Mouse (Mus musculus): ENCODE results near the gene Ppm1m.

Ppm1m gene

DNA sequence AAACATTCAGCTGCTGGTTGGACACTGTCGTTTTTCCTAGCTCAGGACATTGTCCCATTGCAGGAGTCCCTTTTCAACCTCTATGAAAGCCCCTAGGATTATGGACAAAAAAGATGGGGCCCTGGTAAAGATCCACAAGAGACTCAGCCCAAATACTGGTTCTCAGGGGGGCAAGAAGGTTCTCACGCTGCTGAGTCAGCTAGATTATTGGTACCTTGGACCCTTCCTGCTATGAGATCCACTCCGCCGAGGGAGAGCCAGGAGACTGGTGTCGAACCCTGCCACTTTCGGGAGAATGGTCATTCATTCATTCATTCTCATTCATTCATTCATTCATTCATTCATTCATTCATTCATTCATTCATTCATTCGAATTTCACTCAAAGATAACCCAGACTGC is 17.4 kb upstream of the Ppm1m start:
- DNase-seq = no peak

DNA sequence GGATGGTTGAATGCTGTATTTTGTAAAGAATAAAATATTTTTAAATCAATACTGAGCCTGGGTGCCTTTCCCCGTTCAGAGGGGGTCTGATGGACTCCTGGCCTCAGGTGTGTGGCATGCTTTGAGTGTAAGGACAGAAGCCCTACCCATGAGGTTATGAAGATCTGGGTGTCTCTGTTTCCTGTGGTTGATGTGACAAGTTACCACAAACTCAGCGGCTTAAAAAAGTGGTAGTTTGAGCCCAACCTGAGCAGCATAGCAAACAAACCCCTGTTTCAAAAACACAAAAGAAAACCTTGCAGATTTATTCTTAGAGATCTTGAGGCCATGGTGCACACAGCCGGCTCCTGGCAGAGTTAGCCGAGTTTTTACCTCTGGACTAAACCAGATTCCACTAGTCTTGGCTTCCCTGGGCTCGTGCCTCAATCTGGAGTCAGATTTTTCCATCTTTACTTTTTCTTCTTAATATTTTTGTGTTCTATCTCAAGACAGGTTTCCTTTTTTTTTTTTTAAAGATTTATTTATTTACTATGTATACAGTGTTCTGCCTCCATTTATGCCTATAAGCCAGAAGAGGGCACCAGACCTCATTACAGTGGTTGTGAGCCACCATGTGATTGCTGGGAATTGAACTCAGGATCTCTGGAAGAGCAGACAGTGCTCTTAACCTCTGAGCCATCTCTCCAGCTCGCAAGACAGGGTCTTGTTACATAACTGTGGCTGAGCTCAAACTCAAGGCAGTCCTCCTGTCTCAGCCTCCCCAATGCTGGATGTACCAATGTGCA is 16.0 kb upstream of the Ppm1m start:
- DNase-seq = no peak

DNA sequence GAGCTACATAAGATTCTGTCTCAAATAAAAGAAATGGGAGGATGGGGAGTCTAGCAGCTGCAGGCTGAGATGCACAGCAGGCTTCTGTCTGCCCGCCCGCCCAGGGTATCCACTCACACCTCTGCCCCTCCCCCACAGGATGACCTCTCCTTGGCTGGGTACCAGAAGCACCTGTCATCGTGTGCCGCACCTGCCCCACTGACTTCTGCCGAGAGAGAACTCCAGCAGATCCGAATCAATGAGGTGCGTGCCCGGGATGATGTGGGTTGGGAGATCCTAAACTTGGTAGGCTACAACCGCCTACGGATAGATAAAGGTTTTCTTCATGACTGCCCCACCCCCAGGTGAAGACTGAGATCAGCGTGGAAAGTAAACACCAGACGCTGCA is 13.0 kb upstream of the Ppm1m start:
- no peak for DNase-seq

DNA sequence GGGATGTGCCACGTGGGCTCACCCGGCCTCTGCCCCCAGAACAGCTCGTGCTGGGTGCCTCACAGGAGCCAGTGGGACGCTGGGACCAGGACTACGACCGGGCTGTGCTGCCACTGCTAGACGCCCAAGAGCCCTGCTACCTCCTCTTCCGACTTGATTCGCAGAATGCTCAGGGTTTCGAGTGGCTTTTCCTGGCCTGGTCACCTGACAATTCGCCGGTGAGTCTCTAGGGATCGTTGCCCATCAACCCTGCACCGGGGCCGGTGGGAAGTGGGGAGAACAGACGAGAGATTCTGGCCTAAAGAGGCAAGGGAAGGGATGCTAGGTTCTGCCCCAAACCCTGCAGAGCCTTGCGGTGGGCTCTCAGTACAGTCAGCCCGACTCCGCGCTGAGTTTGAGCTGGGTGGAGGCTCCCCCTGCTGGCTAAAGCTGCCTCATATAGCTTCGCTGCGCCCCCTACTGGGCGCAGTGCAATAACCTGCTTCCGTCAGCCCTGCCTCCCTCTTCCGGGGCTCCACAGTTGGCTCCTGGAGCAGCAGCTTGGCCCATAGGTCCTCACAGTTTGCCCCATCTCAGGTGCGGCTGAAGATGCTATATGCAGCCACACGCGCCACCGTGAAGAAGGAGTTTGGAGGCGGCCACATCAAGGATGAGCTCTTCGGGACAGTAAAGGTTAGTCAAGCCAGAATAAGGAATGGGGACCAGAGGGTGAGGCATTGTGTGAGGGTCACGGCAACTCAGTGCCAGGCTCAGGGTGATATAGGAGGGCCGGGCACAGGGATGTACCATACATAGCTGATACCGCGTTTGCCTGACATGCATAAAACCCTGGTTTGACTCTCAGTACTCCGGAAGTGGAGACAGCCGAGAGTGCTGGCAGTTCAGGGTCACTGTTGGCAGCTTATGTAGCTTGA is 12.4 kb upstream of the Ppm1m start:
- DNase-seq = peak; percentile 92

DNA sequence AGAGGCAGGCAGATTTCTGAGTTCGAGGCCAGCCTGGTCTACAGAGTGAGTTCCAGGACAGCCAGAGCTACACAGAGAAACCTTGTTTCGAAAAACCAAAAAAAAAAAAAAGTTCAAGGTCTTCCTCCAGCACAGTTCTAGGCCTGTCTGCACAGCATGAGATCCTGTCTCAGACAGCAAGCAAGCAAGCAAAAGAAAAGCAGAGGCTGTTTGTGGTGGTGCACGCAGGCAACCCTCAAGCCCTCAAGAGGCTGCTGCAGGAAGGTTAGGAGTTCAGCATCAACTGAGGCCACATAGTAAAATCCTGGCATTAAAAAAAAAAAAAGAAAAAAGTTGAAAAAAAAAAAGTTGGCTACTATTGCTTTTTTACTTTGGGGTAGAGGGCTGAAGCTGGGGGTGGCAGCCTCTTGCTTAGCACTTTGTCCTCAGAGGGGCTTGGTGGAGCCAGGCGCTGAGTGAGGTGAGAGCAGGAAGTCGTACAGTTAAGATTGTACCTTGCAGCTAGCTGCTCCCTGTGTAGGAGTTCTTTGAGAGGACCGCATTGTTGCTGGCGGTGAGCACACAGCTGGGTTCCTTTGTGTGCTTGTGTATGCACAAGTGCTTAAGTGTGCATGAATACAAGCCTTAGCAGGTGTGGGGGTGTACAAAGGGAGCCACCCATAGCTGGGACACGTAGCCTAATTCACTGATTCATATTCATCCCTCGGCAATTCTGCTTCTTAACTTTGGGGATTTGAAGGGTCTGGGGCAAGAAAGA is 11.5 kb upstream of the Ppm1m start:
- no peak for DNase-seq

DNA sequence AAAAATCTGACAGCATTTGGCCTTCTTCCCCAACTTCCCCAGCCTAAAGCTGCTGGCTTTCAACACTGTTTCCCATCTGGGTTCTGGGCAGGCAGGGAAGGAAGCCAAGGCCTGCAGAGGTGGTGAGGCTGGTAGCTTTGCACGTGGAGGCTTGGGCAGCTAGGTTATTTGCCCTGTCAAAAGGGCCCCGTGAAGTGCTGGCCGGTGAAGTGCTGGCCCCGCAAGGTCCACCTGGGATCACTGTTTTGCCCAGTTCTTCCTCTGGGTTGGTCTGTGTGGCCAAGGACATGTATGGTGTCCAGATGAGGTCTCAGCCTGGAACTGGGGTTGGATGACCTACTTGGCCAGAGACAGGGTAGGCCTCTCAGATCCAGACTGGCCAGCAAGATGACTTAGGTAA is 10.4 kb upstream of the Ppm1m start:
- no peak for DNase-seq

DNA sequence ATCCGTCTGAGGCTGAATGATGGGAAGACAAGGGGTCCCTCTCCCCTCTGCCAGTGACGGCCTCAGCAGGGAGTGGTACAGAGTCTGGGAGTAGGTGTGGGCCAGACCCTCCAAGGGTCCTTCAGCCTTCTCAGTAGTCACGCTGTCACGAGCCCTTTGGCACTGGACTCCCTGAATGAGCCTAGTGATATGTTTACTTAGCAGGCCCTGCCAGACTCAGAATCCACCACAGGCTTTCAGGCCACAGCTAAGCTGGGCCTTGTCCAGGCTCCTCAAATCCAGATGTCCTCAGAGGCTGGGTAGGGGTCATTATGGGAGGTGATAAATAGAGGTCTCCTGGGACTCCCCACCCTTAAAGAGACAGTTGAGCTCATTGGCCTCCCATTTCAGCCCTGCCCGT is 8.6 kb upstream of the Ppm1m start:
- peak; percentile 53 for DNase-seq

DNA sequence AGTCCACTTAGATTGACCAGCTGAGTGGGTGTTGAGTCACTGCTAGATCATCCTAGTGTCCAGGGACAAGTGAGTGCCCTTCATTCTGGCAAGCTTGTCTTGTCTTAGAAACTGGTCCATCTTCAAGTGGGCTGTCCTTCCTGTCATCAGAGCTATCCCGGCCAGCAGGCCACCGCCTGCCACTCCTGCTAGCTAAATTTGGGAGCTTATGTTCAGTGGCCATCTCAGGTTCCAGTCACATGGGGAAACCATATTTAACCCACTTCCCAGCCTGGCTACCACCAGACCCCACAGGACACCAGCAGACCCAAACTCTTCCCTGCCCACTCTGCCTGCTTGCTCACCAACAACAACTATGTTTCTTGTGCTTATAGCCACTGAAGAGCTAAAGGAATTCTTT is 7.0 kb upstream of the Ppm1m start:
- DNase-seq = no peak

DNA sequence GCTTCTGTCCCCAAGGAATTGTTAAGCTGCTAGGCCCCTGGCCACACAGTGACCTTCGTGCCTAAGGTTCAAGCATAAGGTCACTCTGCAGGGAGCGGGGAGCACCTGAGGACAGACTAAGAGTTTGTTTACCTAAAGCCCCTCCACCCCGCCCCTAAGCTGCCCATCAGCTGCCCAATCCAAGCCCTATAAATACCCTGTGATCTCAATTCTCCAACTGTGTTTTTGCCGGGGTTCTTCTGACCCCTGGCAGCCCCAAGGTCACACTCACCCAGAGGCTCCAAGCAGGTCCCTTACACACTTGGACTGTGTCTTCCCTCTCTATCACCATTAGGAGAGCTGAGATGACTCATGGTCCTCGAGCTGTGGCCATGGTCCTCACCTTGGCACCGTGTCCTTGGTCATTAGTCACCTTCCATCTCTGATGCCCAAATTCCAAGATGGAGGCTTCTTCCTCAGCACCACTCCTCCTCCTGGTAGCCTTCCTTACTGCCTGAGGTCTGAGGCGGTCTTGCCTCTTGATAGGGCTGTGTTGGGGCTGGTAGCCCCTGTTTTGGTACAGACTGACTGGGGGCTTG is 6.3 kb upstream of the Ppm1m start:
- no peak for DNase-seq

DNA sequence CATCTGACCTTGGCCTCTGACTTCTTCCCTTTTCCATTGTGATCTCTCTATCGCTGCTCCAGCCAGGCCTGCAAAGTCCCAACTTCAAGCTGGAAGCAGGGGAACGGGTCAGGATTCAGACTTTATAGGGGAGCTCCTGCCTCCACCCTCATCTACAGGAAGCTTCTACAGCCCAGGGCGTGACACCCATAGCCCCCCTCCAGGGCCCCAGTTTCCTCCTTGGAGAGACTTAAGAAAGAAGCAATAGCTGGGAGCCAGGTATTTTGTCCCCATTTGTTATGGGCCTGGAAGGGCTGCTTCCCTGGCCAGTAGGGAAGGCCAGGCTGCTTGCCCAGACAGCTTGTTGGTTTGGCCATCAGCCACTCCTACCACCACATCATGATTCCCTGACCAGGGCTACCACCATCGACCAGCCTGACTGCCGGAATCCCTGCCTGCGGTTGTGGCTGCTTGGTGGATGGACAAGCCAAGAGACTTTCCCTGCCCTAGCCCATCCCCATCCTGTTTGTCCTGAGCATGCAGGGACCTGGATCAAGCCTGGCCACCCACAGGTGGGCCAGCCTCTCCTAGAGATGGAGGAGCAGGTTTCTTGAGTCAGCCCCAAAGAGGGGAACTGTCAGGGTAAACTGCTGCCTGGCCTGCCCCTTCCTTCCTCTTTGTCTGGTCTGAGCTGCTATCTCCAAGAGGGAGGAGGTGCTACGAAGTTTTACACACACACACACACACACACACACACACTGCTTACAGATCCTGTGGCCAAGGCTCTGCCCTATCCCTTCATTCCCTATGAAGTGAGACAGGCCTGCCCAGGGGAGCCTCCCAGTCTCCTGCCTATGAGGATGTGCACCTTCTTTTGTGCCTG is 4.7 kb upstream of the Ppm1m start:
- peak; percentile 60 for DNase-seq

DNA sequence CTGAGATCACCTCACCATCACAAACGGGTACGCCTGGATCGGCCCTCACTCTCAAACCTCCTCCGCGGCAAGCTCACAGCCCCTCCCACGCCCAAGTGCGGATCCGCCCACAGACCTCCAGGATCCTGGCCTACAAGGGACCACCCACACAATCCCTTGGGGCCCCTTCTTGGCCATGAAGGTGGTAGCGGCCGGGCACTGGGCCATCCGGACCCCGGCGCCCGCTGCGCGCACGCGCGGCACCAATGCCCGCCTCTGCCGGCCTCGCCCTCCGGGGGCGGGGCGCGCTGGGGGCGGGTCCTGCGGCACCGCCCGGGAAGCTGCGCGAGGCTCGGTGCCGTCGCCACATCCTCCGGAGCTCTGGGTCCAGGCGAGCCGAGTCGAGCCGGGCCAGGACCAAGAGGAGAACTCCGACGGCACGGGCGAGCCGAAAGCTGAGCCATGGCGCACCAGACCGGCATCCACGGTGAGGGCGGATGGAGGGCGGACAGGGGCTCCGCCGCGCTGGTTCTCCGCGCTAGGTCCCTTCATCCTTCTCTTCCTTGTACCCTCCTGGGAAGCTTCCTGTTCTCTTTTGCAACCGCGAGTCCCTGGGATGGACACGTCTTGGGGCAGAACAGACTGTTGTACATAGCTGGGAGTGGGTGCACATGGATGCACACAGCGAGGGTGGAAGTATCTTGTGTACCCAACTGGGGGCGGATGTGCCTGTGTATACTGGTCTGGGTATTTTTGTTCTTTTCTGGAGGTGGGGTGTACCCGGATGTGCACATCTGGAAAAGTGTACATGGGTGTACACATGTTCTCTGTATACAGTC is 3.5 kb upstream of the Ppm1m start, which contains the start of gene Twf2:
TSS of gene Twf2 (plus strand) at position 290 of the 818 bp plus-strand sequence.
- peak; percentile 90 for DNase-seq

DNA sequence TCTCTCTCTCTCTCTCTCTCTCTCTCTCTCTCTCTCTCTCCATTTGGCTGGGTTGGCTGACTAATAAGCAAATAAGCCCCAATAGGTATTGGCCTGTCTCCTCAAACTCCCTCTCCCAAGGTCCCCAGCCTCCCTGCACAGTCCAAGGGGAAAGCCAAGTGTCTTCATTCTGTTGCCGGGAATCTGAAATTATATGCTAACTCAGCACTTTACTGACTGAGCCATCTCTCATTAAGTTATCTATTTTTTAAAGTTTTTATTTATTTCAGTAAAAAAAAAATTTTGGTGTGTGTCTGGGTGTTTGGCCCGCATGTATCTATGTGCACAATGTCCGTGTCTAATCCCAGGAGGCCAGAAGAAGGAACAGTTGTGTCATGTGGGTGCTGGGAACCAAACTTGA is 2.3 kb upstream of the Ppm1m start:
- no peak for DNase-seq

DNA sequence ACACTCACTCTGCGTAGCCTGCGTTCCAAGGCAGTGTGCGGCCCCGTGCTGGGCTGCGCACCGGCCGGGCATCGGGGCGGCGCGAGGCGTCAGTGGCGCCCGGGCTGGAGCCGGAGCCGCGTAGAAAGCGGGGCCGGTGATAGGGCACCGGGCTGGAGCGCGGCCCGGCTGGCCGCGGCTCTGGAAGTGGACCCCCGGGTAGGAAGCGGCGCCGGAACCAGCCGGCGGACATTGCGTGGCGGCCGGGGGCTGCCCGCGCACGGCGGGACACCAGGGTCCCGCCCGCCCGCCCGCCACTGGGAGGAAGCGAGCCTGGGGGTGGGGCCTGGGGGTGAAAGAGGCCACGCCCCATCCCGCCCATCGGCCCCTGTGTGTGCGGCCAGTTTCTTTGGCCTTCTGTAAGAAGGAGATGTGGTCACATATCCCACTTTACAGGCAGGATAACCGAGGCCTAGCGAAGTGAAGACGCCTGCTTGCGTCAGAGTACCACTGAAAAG is 536 bp downstream of the Ppm1m start:
- peak; percentile 93 for DNase-seq

DNA sequence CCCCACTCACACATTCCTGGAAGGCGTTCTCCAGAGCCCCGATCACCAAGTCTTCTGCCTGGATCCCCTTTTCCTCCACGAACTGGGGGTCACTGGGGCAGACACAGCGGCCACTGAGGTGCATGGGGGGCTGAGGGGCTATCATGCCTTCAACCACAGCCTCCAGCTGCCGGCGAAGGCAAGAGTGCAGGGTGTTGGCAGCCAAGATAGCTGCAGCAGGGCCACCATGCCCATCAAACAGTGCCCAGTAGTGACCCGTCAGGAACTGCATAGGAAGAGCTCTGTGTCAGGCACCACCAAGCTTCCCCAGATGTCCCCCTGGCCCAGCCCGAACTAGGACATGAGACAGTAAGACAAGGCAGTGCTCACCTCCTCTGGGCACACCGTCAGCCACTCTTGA is 1.8 kb downstream of the Ppm1m start:
- no peak for DNase-seq

DNA sequence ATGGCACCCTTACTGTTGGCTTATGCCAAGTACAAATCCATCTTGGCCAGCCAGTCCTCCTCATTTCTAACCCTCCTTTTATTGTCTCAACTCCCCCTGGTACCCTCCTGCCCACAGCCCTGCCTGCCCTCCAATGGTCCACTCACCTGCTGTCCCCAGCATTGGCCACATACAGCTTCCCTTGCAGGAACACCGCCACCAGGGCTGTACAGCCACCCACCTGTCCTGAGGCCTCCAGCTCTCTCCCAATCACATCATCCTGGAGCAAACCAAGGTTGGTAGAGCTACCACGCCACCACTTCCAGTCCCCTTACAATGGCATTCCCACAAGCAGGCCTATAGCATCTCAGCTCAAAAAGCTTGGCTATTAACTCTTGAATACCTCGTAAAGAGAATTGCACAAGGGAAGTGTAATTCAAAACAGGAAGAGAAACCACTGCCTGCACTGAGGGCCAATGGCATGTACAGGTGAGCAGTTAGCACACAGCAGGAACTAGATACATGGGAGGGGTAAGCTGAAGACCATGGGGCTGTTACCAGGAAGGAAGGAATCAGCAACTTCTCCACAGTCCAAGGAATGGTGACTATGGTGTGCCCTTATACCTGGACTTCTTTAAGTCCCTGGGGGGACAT is 2.3 kb downstream of the Ppm1m start:
- no peak for DNase-seq

DNA sequence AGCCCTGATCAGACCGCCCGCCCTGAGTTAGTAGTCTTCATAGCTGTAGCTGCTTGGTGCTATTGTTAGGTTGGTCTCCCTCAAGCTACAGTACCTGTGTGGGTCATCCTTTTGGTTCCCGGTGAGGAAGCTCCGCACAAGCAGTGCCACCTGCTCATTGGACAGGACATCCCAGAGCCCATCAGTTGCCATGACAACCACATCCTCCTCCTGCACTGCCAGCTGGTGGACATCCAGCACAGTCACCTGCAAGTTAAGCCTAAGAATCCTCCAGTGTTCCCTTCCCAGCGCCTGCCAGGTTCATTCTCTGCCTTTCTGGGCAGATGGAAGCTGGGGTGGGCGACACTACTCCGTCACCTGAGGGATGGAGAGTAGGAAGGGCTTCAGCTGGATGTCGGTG is 3.9 kb downstream of the Ppm1m start:
- no peak for DNase-seq

DNA sequence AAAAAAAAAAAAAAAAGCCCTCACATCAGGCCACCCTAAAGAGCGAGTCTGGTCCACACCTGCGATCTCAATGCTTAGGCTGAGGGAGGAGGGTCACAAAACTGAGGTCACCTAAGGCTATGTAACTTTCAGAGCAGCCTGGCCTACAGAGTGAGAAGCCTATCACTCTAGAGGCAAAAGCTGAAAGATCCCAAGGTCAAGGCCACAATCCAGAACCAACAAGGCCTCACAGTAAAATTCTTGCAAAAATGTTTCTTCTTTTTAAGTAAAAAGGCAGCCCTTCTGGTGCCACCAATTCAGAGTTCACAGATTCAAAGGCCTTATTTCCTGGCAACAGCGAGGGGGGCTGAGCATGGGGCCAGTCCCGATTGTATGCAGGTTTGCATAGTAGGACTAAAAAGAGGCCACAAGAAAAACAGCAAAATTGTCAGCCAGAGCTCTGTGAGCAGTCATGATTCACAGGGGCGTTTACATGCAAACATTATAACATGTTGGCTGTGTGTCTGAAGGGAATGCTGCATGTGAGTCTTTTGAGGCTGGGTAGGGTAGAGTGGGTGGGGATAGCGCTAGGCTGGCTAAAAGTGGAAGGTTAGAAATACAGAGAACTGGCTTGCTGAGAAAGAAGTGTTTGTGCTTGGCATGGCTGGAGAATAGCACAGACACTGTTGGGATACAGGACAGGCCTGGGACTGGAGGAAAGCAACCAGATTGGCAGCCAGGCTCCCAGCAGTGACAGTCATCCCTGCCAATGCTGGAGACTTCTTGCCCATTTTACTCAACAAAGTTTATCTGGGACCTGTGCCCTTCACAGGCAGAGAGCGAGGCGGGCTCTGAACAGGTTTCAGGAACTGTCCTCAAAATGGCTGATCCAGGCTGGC is 5.4 kb downstream of the Ppm1m start:
- no peak for DNase-seq

DNA sequence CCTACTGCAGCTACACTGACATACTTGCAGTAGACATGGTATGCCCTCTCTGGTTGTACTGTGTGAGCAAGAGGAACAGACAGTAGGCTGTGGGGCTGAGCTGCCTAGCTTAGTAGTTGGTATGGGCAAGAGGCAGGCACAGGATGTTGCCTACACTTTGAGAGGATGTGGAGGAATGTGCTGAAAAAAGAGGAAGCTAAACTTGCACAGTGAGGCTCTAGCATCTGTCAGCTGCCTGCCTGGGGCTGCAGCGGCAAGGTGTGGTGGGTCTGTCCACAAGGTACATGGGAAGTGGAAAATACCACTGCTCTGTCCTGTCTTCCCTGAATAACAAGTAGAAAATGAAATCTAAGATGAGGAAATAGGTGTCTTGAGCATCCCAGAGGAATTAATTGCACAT is 6.5 kb downstream of the Ppm1m start:
- peak; percentile 30 for DNase-seq

DNA sequence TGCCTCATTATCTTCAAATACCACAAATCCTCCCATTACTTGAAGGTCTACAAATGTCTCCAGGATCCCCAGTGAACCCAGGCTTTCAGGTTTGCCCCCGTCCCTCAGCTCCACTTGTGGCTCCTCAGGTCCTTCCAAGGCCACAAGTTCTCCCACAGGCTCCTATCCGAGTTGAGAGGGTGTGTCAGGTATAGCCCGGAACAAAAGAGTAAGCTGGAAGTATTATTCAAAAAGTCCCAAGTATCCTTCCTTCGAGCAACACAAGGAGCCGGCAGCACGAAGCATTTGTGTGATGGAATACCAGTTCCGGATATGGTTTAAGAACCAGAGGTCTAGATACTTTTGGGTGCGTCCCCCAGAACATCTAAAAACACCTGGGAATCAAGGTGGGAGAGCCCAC is 7.5 kb downstream of the Ppm1m start:
- DNase-seq = no peak
